Mouse (Mus musculus): ENCODE results near the gene Hipk3. TPM values are rescaled to one million over a fixed set of nuclear protein-coding genes. Genes with fewer than 3 reads are reported as not detected.

Gene Hipk3
- polyA plus RNA-seq (2015; fragmentation: Nextera tagmentation; extraction: Ambion mirVana) = 6.5 and 7.4 TPM in 2 replicates

DNA sequence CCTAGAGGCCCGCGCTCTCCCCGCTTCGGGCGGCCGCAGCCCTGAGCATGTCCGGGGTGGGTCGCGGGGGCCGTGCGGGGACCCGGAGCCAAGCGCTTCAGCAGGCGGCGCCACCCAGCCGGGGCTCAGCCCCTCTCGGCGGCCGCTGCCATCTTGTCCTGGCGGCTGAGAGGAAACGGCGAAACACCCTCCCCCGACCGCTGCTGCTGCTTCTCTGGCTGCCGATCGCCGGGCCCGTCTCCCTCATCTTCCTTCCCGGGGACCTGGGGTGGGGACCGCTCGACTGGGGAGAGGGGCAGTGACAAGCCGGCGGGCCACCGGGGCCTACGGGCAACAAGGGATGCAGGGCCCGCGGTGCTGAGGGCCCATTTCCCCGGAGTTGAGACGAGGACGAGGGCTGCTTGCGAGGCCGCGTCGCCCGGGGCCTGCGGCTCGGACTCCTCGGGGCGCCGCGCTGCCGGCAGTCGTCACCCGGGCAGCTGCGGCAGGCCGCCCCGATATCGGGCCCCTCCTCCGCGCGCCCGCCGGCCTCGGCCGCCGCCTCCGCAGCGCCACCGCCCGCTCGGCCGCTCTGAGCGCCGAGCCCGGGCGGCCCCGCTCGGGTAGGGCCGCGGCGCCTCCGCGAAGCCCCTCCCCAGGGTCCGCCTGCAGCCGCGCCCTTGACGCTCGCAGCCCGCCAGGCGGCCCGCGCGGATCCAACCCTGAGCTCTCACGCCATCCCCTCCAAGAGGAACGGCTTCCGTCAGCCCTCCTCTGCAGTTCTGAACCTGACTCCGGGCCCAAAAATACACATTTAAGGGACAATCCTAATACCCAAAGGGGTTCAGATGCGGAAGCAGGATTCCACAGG lies at the start of gene Hipk3:
Gene Hipk3, minus strand, starts transcription at position 496 of the 850 bp plus-strand sequence.
- H3K9ac ChIP-seq = peak within 1 kb of the TSS; percentile 96
- H3K36me3 ChIP-seq (replicated peaks) = no peaks in the 10 kb centered on the region
- H3K4me1 ChIP-seq (replicated peaks) = peaks cover 28% of the 10 kb centered on the region
- H3K4me3 ChIP-seq (replicated peaks) = peak within 1 kb of the TSS; percentile 95
- H3K27ac ChIP-seq (replicated peaks) = peak within 1 kb of the TSS; percentile 95
- H3K27me3 ChIP-seq = peaks cover 18% of the 10 kb centered on the region; the same call in 1 of the 2 replicates
- H3K4me2 ChIP-seq = peak within 1 kb of the TSS; percentile 92
- H3K9me3 ChIP-seq (replicated peaks) = no peaks in the 10 kb centered on the region
- WGBS (ENCODE audit: insufficient replicate concordance) = under 1% methylated on average over 97 of the region's 98 CpGs
- peak; percentile 84 for ATAC-seq (ENCODE audit: insufficient read depth)

GRCm38 (mm10) chr2:104540286-104540685 lies 46.0 kb upstream of the Hipk3 start:
- 42% methylated on average over 2 of the region's 2 CpGs for WGBS (ENCODE audit: insufficient replicate concordance)
- H3K9me3 ChIP-seq (replicated peaks) = no peaks in the 10 kb centered on the region
- no peak for ATAC-seq (ENCODE audit: insufficient read depth)

GRCm38 (mm10) chr2:104534751-104535150 lies 40.5 kb upstream of the Hipk3 start:
- Histone ChIP-seq H3K9ac (no peak overlapping the region), H3K36me3 (replicated peaks) (no peaks in the 10 kb centered on the region), H3K27ac (replicated peaks) (no peak overlapping the region), H3K27me3 (no peaks in the 10 kb centered on the region), H3K4me2 (no peak overlapping the region), H3K4me1 (replicated peaks) (no peaks in the 10 kb centered on the region), H3K4me3 (replicated peaks) (no peak overlapping the region), H3K9me3 (replicated peaks) (no peaks in the 10 kb centered on the region)
- no peak for ATAC-seq (ENCODE audit: insufficient read depth)
- 67% methylated on average over 3 of the region's 3 CpGs for WGBS (ENCODE audit: insufficient replicate concordance)

More at GRCm38 (mm10) chr2:104540286-104540685, 46.0 kb upstream of the Hipk3 start:
- Histone ChIP-seq H3K4me2 (no peak overlapping the region), H3K36me3 (replicated peaks) (no peaks in the 10 kb centered on the region), H3K4me1 (replicated peaks) (no peaks in the 10 kb centered on the region), H3K27ac (replicated peaks) (no peak overlapping the region), H3K4me3 (replicated peaks) (no peak overlapping the region), H3K27me3 (no peaks in the 10 kb centered on the region), H3K9ac (no peak overlapping the region)

DNA sequence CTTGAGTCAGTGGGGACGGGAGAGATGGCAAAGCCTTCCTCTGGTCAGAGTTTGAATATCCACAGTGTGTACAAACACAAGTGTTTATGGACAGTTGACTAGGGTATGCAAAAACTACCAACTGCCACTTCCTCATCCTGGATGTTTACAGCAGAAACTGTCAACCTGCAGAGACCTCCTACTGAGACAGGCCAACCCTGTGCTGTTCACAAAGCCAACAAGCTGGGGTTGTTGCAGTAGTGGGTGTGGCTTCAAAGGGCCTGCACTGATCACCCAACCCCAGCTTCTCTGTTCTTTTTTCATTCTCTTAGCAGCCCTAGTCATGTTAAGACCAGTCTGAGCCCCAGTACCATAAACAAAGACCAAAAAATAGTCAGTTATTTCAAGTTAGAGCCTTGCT lies 38.3 kb upstream of the Hipk3 start:
- Histone ChIP-seq H3K36me3 (replicated peaks) (no peaks in the 10 kb centered on the region), H3K27me3 (no peaks in the 10 kb centered on the region), H3K27ac (replicated peaks) (no peak overlapping the region), H3K9ac (no peak overlapping the region), H3K4me2 (no peak overlapping the region), H3K4me3 (replicated peaks) (no peak overlapping the region), H3K9me3 (replicated peaks) (no peaks in the 10 kb centered on the region), H3K4me1 (replicated peaks) (no peaks in the 10 kb centered on the region)
- WGBS (ENCODE audit: insufficient replicate concordance) = 54% methylated on average over 1 of the region's 1 CpGs
- ATAC-seq (ENCODE audit: insufficient read depth) = no peak

DNA sequence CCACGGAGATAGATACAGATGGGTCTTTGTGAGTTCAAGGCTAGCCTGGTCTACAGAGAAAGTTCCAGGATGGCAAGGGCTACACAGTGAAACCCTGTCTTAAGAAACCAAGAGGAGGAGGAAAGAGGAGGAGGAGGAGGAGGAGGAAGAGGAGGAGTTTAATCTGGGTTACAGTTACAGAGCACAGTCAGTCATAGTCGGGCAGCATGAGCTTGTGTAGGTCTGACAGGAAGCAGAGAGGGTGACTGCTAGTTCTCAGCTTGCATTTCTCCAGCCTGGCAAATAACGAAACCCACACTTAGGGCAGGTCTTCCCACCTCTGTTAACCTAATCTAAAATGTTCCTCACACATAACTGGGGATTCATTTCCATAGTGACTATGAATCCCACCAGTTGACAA lies 32.3 kb upstream of the Hipk3 start:
- WGBS (ENCODE audit: insufficient replicate concordance) = 34% methylated on average over 3 of the region's 3 CpGs
- H3K27me3 ChIP-seq = no peaks in the 10 kb centered on the region
- H3K4me1 ChIP-seq (replicated peaks) = no peaks in the 10 kb centered on the region
- no peak overlapping the region for H3K27ac ChIP-seq (replicated peaks)
- no peaks in the 10 kb centered on the region for H3K9me3 ChIP-seq (replicated peaks)
- H3K36me3 ChIP-seq (replicated peaks) = no peaks in the 10 kb centered on the region
- no peak overlapping the region for H3K4me2 ChIP-seq
- H3K9ac ChIP-seq = no peak overlapping the region
- H3K4me3 ChIP-seq (replicated peaks) = no peak overlapping the region
- ATAC-seq (ENCODE audit: insufficient read depth) = no peak

DNA sequence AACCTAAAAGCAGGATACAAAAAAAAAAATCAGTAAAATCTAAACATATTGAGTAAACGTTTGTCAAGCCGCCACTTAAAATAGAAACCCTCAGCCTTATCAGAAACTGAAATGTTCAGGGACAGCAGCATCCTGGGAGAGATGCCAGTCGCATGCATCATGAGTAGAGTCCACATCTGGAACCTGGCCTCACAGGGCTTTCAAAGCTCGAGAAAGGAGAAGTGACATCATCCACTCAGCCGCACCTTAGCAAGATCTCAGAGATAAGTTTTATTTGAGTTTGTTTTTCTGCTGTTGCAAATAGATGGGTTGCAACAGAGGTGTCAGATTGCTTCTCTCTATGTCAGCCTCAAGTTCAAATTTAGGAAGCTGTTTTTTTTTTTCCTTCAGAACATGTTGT lies 31.3 kb upstream of the Hipk3 start:
- WGBS (ENCODE audit: insufficient replicate concordance) = 5% methylated on average over 5 of the region's 5 CpGs
- Histone ChIP-seq H3K9me3 (replicated peaks) (no peaks in the 10 kb centered on the region), H3K27me3 (no peaks in the 10 kb centered on the region), H3K36me3 (replicated peaks) (no peaks in the 10 kb centered on the region), H3K4me2 (no peak overlapping the region), H3K27ac (replicated peaks) (no peak overlapping the region), H3K4me1 (replicated peaks) (no peaks in the 10 kb centered on the region), H3K4me3 (replicated peaks) (no peak overlapping the region), H3K9ac (no peak overlapping the region)
- no peak for ATAC-seq (ENCODE audit: insufficient read depth)

- H3K9me3 ChIP-seq (replicated peaks) = no peaks in the 10 kb centered on the region
Measured at GRCm38 (mm10) chr2:104511622-104512021, 17.4 kb upstream of the Hipk3 start.

DNA sequence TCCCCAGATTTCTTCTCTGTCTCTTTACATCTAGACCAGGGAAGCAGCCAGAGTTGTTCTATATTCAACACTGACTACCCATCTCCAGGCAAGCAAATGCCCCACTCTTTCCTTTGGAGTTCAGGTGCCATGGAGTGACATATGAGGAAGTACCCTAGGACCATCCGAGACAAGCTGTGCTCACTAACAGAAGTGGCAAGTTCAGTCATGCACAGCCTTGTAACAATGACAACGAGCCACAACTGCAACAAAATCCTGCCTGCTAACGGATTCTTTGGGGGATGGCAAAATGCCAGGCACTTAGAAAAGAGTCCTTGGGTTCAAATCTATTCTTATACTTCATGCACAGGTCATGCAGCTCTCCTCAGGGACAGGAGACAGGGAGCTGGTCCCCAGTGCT lies 8.1 kb upstream of the Hipk3 start:
- Histone ChIP-seq H3K27ac (replicated peaks) (no peak overlapping the region), H3K4me2 (no peak overlapping the region), H3K27me3 (no peaks in the 10 kb centered on the region), H3K9ac (no peak overlapping the region), H3K4me3 (replicated peaks) (no peak overlapping the region), H3K9me3 (replicated peaks) (no peaks in the 10 kb centered on the region), H3K36me3 (replicated peaks) (no peaks in the 10 kb centered on the region), H3K4me1 (replicated peaks) (0 out of 2 replicates have a peak, but pooled peaks cover 5% of the 10 kb centered on the region)
- ATAC-seq (ENCODE audit: insufficient read depth) = no peak
- WGBS (ENCODE audit: insufficient replicate concordance) = 41% methylated on average over 3 of the region's 3 CpGs

More at GRCm38 (mm10) chr2:104511622-104512021, 17.4 kb upstream of the Hipk3 start:
- H3K9ac ChIP-seq = no peak overlapping the region
- no peak overlapping the region for H3K27ac ChIP-seq (replicated peaks)
- H3K4me1 ChIP-seq (replicated peaks) = no peaks in the 10 kb centered on the region
- no peaks in the 10 kb centered on the region for H3K36me3 ChIP-seq (replicated peaks)
- WGBS (ENCODE audit: insufficient replicate concordance) = 70% methylated on average over 8 of the region's 8 CpGs
- no peak overlapping the region for H3K4me3 ChIP-seq (replicated peaks)
- H3K4me2 ChIP-seq = no peak overlapping the region
- ATAC-seq (ENCODE audit: insufficient read depth) = no peak
- no peaks in the 10 kb centered on the region for H3K27me3 ChIP-seq

DNA sequence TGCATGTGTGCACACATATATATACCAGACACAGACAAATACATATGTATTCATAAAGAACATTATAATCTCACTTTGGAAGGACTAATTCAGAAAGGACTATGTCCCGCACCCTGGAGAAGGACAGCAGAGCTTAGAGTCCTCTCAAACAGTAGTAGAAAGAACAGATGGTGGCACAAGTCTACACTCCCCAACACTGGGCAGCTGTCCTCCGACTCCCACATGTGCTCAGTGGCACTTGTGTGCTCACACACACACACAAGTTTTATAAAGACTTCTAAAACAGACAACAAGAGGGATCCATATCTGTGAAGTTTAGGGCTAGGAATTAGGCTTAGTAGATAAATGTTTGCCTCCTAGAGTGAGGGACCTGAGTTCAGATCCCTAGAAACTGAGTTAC lies 6.8 kb upstream of the Hipk3 start:
- H3K4me2 ChIP-seq = no peak overlapping the region
- whole genome bisulfite sequencing (ENCODE audit: insufficient replicate concordance) = 69% methylated on average over 2 of the region's 2 CpGs
- ATAC-seq (ENCODE audit: insufficient read depth) = no peak

DNA sequence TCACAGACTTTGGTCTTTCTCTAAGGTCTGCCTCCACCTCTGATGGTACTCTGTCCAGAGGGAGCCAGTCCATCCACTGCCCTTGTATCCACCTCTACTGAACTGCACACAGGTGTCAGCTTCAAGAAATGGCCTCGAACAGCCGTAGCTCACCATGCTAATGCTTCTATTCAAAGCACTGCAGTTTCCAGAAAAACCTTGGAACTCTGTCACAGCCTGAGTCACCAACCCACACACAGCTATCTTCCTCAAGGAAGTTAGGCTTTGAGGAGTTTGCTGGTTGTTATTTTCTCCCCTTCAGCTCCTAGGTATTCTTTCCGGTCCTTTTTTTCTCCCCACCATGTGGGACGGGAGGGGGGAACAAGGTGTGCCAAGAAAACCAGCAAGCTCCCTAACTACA lies 3.5 kb upstream of the Hipk3 start:
- Histone ChIP-seq H3K4me2 (no peak overlapping the region), H3K9me3 (replicated peaks) (no peaks in the 10 kb centered on the region), H3K9ac (no peak overlapping the region), H3K4me3 (replicated peaks) (no peak overlapping the region), H3K36me3 (replicated peaks) (no peaks in the 10 kb centered on the region), H3K27ac (replicated peaks) (no peak overlapping the region), H3K4me1 (replicated peaks) (peaks cover 16% of the 10 kb centered on the region), H3K27me3 (peaks cover 18% of the 10 kb centered on the region; the same call in 1 of the 2 replicates)
- no peak for ATAC-seq (ENCODE audit: insufficient read depth)
- WGBS (ENCODE audit: insufficient replicate concordance) = 57% methylated on average over 4 of the region's 4 CpGs

More for the DNA sequence above, 6.8 kb upstream of the Hipk3 start:
- Histone ChIP-seq H3K4me1 (replicated peaks) (0 out of 2 replicates have a peak, but pooled peaks cover 5% of the 10 kb centered on the region), H3K9ac (no peak overlapping the region), H3K9me3 (replicated peaks) (no peaks in the 10 kb centered on the region), H3K36me3 (replicated peaks) (no peaks in the 10 kb centered on the region), H3K27me3 (0 out of 2 replicates have a peak, but pooled peaks cover 10% of the 10 kb centered on the region), H3K4me3 (replicated peaks) (no peak overlapping the region), H3K27ac (replicated peaks) (no peak overlapping the region)

GRCm38 (mm10) chr2:104497231-104497630 lies 3.0 kb upstream of the Hipk3 start:
- 80% methylated on average over 2 of the region's 2 CpGs for WGBS (ENCODE audit: insufficient replicate concordance)
- Histone ChIP-seq H3K27ac (replicated peaks) (no peak overlapping the region), H3K9me3 (replicated peaks) (no peaks in the 10 kb centered on the region), H3K4me2 (no peak overlapping the region), H3K4me3 (replicated peaks) (no peak overlapping the region), H3K27me3 (peaks cover 18% of the 10 kb centered on the region; the same call in 1 of the 2 replicates), H3K4me1 (replicated peaks) (peaks cover 16% of the 10 kb centered on the region), H3K36me3 (replicated peaks) (no peaks in the 10 kb centered on the region), H3K9ac (no peak overlapping the region)
- ATAC-seq (ENCODE audit: insufficient read depth) = no peak

Measured in liver, embryonic 15.5 days (tissue).